Mouse (Mus musculus) MEL-GATA-1-ER (cell line): ENCODE measurements at regions not wholly inside any gene's neighbourhood (a gene's known extent, or its start where the extent isn't known, plus 50 kb on each side); places are given as distances from the start of the nearest gene placed in this dataset.

Experiments used
- DNase-seq: peaks from one replicate; pipeline ENCODE4 v3.0.0-alpha.2; 2012; ENCODE audit warnings: low read depth; ENCODE audit errors: extremely low read depth

DNA sequence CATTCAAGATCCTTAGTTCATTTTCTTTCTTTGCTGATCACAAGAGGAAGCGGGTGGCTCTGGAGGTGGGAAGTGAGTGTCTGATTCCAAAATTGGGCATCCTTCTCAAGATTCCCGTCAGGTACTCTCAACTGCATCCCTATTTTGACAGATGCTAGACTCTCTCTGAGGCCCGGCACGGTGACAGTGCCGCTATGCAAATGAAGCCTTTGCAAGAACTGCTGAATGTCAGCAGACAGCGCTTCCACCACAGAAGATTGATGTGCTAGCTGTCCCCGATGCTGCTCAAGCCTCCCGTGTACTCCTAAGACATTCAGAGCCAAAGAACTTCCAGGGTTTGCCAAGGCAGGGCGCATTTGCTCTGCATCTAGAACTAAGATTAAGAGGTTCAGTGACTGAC, 50.9 kb upstream of the Cpne4 start:
- DNase-seq = no peak

GRCm38 (mm10) chr9:104490696-104491095, 56.4 kb upstream of the Cpne4 start:
- peak; percentile 68 for DNase-seq

- no peak for DNase-seq
Observed at GRCm38 (mm10) chr9:104489383-104489782, 57.7 kb upstream of the Cpne4 start.

- no peak for DNase-seq
Observed at GRCm38 (mm10) chr9:104482440-104482839, 64.6 kb upstream of the Cpne4 start.

GRCm38 (mm10) chr9:104480683-104481082, 66.4 kb upstream of the Cpne4 start:
- no peak for DNase-seq

- no peak for DNase-seq
Observed at GRCm38 (mm10) chr9:104474831-104475230, 72.3 kb upstream of the Cpne4 start.

GRCm38 (mm10) chr9:104467238-104467637, 79.8 kb upstream of the Cpne4 start:
- DNase-seq = no peak

DNA sequence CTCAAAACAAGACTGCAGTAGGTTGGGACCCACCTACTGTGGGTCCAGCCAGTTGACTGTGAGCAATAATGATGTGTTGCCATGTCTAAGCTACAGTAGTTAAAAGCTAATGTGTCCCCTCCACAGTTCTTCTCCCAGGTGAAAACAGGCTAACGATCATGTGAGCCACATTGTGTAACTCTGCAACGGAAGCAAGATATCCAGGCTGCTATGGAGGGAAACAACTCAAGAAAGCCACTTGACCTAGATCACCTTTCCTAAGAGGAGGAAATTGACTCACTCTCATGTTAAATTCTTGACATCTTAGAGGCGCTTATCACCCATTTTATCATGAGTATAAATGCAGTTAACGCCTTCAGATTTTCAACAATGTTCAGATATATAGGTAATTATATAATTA, 83.4 kb upstream of the Cpne4 start:
- no peak for DNase-seq

- DNase-seq = no peak
Observed at GRCm38 (mm10) chr9:104460133-104460532, 87.0 kb upstream of the Cpne4 start.

DNA sequence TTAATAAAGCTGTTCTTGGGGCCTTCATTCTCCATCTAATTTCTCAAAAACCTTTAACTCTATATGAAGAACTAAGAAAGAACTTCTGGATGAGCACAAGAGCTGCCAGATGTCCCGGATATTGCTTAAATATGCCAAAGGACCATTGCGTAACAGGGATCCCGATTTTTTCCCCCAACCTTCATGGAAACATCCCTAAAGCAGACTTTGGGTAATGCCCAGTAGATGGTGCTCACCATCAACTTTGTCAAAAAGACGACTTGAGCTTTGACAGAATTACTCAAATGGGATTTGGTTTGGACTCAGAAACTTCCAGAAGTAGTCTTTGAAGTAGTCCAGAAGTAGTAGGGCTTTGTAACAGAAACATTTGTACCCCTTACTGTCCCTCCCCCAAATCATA, 89.5 kb upstream of the Cpne4 start:
- no peak for DNase-seq

GRCm38 (mm10) chr9:104448577-104449165, 98.4 kb upstream of the Cpne4 start:
- DNase-seq = no peak

GRCm38 (mm10) chr9:104444906-104445305, 102.2 kb upstream of the Cpne4 start:
- DNase-seq = no peak

DNA sequence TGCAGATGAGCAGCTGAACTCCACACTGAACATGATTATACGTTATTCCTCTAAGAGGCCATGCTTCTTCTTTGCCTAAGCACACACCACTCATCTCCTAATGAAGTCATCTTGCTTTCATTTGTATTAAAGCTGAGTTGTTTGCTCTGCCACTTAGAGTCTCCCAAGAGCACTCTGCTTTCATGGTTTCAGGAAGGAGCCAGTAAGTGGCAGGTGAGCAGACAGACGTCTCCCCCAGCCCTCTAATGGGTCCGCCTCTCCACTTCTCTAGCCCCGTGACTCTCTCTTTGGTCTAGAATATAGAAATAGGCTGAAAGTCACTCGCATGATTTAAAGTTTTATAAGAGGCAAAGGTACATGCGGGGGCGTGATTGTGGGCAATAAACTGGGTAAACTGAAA, 103.8 kb upstream of the Cpne4 start:
- DNase-seq = no peak

DNA sequence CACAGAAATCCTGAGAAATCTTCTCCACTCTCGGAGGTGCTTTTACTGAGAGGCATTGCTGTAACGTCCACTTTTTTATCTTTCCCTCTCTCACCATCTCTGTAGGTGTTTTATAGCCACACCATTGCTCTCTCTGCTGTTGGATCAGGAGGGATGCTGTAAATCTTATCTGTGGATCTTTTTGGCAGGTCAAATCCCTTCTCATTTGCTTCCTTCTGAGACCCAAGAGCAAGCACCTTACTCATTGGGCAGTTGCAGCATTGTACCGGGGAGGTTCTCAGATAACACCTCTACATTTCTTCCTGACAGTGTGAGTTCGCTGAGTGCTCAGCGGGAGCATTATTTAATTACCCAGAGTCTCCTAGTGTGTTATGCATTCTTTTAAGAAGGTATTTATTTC, 75.5 kb upstream of the Acpp start:
- DNase-seq = no peak

GRCm38 (mm10) chr9:104410211-104410610, 72.7 kb upstream of the Acpp start:
- peak; percentile 59 for DNase-seq

DNA sequence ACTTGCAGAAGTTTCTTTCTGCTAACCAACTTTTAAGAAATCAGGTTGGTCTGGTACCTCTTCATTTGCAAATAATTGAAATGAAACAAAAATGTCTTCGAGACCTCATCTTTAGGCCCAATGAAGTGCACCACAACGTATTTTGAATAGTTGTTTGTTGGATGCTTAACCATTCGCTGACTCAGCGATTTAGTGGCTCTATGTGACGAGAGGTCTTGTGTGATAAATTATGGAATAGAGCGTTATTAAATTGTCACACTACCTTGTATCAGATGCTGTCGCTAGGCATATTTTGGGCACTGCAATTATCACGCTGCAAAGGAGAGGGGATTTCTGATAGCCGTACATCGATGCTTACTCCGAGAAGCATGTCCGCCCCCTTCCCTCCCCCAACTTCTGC, 71.8 kb upstream of the Acpp start:
- DNase-seq = no peak

GRCm38 (mm10) chr9:104408571-104409294, 71.2 kb upstream of the Acpp start:
- DNase-seq = peak; percentile 77

- peak; percentile 74 for DNase-seq
Observed at GRCm38 (mm10) chr9:104407559-104408376, 70.2 kb upstream of the Acpp start.

DNA sequence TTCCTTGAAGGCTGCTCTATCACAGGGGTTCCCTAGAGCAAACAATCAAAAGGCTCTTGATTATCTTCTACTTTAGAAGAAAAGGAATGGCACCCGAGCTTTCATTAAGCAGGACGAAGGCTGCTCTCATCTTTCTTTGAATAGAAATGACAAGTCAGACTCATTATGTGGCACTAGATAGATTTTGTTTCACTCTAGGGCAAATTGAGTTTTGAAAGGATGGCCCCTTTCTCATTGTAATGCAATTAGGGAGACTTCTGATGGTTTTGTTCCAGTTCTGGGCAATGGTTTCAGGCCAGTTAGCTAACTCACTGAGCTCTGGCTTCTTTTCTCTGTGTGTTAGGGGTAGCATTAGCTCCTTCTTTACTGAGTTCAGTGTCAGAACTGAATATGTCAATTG, 69.5 kb upstream of the Acpp start:
- DNase-seq = no peak

- no peak for DNase-seq
Observed at GRCm38 (mm10) chr9:104406491-104406890, 68.9 kb upstream of the Acpp start.

- peak; percentile 51 for DNase-seq
Observed at GRCm38 (mm10) chr9:104403863-104404262, 66.3 kb upstream of the Acpp start.

- no peak for DNase-seq
Observed at GRCm38 (mm10) chr9:104401673-104402072, 64.1 kb upstream of the Acpp start.
